Mouse (Mus musculus) ES-CJ7 (cell line): ENCODE data around the gene Cachd1.
A peak's percentile ranks its signal among the peaks of the same experiment; 100 is the strongest.

Experiments
- DNase-seq: peaks from one replicate; pipeline ENCODE4 v3.0.0; 2011; ENCODE audit warnings: low read depth, low spot score

The Cachd1 gene

GRCm38 (mm10) chr4:100922816-100923554 lies 146.5 kb downstream of the Cachd1 start:
- no peak for DNase-seq

- no peak for DNase-seq
Observed at GRCm38 (mm10) chr4:100923598-100923997, 147.1 kb downstream of the Cachd1 start.

- no peak for DNase-seq
Observed at GRCm38 (mm10) chr4:100924276-100924675, 147.8 kb downstream of the Cachd1 start.

GRCm38 (mm10) chr4:100925153-100925552 lies 148.7 kb downstream of the Cachd1 start:
- DNase-seq, result no peak

GRCm38 (mm10) chr4:100926608-100927007 lies 150.1 kb downstream of the Cachd1 start:
- no peak for DNase-seq

GRCm38 (mm10) chr4:100927059-100927458 lies 150.6 kb downstream of the Cachd1 start:
- no peak for DNase-seq

GRCm38 (mm10) chr4:100943689-100944088 lies 167.2 kb downstream of the Cachd1 start:
- DNase-seq, result no peak

- DNase-seq, result peak; percentile 13
Observed at GRCm38 (mm10) chr4:100944276-100944675, 167.8 kb downstream of the Cachd1 start.

GRCm38 (mm10) chr4:100945171-100945899 lies 168.9 kb downstream of the Cachd1 start:
- DNase-seq, result no peak

- no peak for DNase-seq
Observed at GRCm38 (mm10) chr4:100948494-100949425, 172.3 kb downstream of the Cachd1 start.

GRCm38 (mm10) chr4:100950316-100950715 lies 173.8 kb downstream of the Cachd1 start:
- no peak for DNase-seq

GRCm38 (mm10) chr4:100951876-100952275 lies 175.4 kb downstream of the Cachd1 start:
- DNase-seq, result no peak

- no peak for DNase-seq
Observed at GRCm38 (mm10) chr4:100963341-100963740, 186.9 kb downstream of the Cachd1 start.

GRCm38 (mm10) chr4:100963796-100964195 lies 187.3 kb downstream of the Cachd1 start:
- no peak for DNase-seq

GRCm38 (mm10) chr4:100967703-100968392 lies 191.4 kb downstream of the Cachd1 start:
- no peak for DNase-seq

- no peak for DNase-seq
Observed at GRCm38 (mm10) chr4:100973641-100974454, 197.4 kb downstream of the Cachd1 start.

- DNase-seq, result no peak
Observed at GRCm38 (mm10) chr4:100974455-100975035, 198.1 kb downstream of the Cachd1 start.

GRCm38 (mm10) chr4:100977522-100977921 lies 201.0 kb downstream of the Cachd1 start:
- DNase-seq, result no peak

GRCm38 (mm10) chr4:100987187-100987586 lies 210.7 kb downstream of the Cachd1 start:
- peak; percentile 14 for DNase-seq

- DNase-seq, result peak; percentile 50
Observed at GRCm38 (mm10) chr4:100988231-100988799, 211.8 kb downstream of the Cachd1 start.
